Comparison of ENCODE assay signal across 9 mouse cellular contexts in genomic region chr13:21263910-21264309, GRCm38 (mm10). TPM values are rescaled to one million over a fixed set of nuclear protein-coding genes. Genes with fewer than 3 reads are reported as not detected.
DNase-seq lines count a peak whose midpoint lies in the region; ATAC-seq and TF ChIP-seq lines count a peak whose summit lies in the region.
"Had no signal": no experiment of that assay in that cellular context is flagged by ENCODE, and none has a peak within 500 bp of the region (broad histone marks: within the 10 kb centered on the region; RNA-seq: fewer than 3 reads in every experiment).

No protein-coding gene starts in this region.

- no peak for TF ChIP-seq CTCF in E14TG2a.4 (conservative IDR thresholded peaks at IDR 0.05; ENCODE audit: low read length)

- H3K9ac ChIP-seq in forebrain, embryonic 16.5 days (replicated peaks; ENCODE audit: low read depth, low read length): no peak overlapping the region
- peak overlapping the region; percentile 9; the same call in 1 of the 2 replicates for H3K9ac ChIP-seq in liver, embryonic 15.5 days

- ATAC-seq in erythroblast, adult 5-6 weeks (replicated peaks; ENCODE audit: low FRiP score, poor library complexity, severe bottlenecking): no peak
- ATAC-seq in forebrain, embryonic 16.5 days: no peak
- ATAC-seq in liver, embryonic 15.5 days (ENCODE audit: insufficient read depth): no peak

- peak overlapping the region; percentile 47 for H3K4me2 ChIP-seq in forebrain, embryonic 16.5 days (ENCODE audit: low read length)
- H3K4me2 ChIP-seq in liver, embryonic 15.5 days: peak overlapping the region; percentile 63

- WGBS in forebrain, embryonic 16.5 days: 4% methylated on average over 11 of the region's 11 CpGs
- WGBS in liver, embryonic 15.5 days (ENCODE audit: insufficient replicate concordance): 2% methylated on average over 11 of the region's 11 CpGs

- no peaks in the 10 kb centered on the region for H3K36me3 ChIP-seq in erythroblast, embryonic 14.5 days (ENCODE audit: control insufficient read depth)
- no peaks in the 10 kb centered on the region for H3K36me3 ChIP-seq in E14TG2a.4 (ENCODE audit: insufficient read depth, low read length)
- no peaks in the 10 kb centered on the region for H3K36me3 ChIP-seq in forebrain, embryonic 16.5 days (ENCODE audit: control insufficient read depth, insufficient read depth)
- no peaks in the 10 kb centered on the region for H3K36me3 ChIP-seq in liver, embryonic 15.5 days (replicated peaks)

- DNase-seq in urinary bladder, adult 2 months (ENCODE audit: low spot score): no peak
- DNase-seq in adrenal gland, adult 18-20 months (ENCODE audit: low spot score in 2 of 2): no peak
- no peak for DNase-seq in gastrocnemius, postnatal 4 days (ENCODE audit: low spot score in 2 of 2)
- DNase-seq: cerebellum, adult 9-11 months had no signal

- H3K4me3 ChIP-seq in erythroblast, embryonic 14.5 days (replicated peaks): peak overlapping the region; percentile 57
- peak overlapping the region; percentile 84 for H3K4me3 ChIP-seq in E14TG2a.4 (replicated peaks; ENCODE audit: low read length)
- peak overlapping the region; percentile 39 for H3K4me3 ChIP-seq in forebrain, embryonic 16.5 days (replicated peaks; ENCODE audit: low read length)
- peak overlapping the region; percentile 56 for H3K4me3 ChIP-seq in liver, embryonic 15.5 days (replicated peaks)

- H3K27ac ChIP-seq in forebrain, embryonic 16.5 days (ENCODE audit: low read length): no peak overlapping the region
- no peak overlapping the region for H3K27ac ChIP-seq in liver, embryonic 15.5 days (replicated peaks)

- no peaks in the 10 kb centered on the region for H3K9me3 ChIP-seq in erythroblast, embryonic 14.5 days (ENCODE audit: control insufficient read depth, low read length)
- H3K9me3 ChIP-seq in E14TG2a.4 (ENCODE audit: low read length): no peaks in the 10 kb centered on the region
- H3K9me3 ChIP-seq in forebrain, embryonic 16.5 days (ENCODE audit: control insufficient read depth, low read length): no peaks in the 10 kb centered on the region
- H3K9me3 ChIP-seq in liver, embryonic 15.5 days (replicated peaks): no peaks in the 10 kb centered on the region

- H3K4me1 ChIP-seq in erythroblast, embryonic 14.5 days (ENCODE audit: control insufficient read depth): peaks cover 35% of the 10 kb centered on the region
- peaks cover 62% of the 10 kb centered on the region for H3K4me1 ChIP-seq in E14TG2a.4 (replicated peaks; ENCODE audit: low read depth, low read length)
- H3K4me1 ChIP-seq in forebrain, embryonic 16.5 days (replicated peaks; ENCODE audit: control insufficient read depth, insufficient read depth, low read length): peaks cover 14% of the 10 kb centered on the region
- H3K4me1 ChIP-seq in liver, embryonic 15.5 days (replicated peaks): peaks cover 27% of the 10 kb centered on the region

- peaks cover 27% of the 10 kb centered on the region for H3K27me3 ChIP-seq in erythroblast, embryonic 14.5 days (ENCODE audit: control insufficient read depth)
- peaks cover 32% of the 10 kb centered on the region for H3K27me3 ChIP-seq in E14TG2a.4 (ENCODE audit: insufficient read depth, low read length)
- peaks cover 3% of the 10 kb centered on the region; the same call in 1 of the 2 replicates for H3K27me3 ChIP-seq in forebrain, embryonic 16.5 days (replicated peaks; ENCODE audit: control insufficient read depth, insufficient read depth, low read length)
- peaks cover 26% of the 10 kb centered on the region for H3K27me3 ChIP-seq in liver, embryonic 15.5 days

RNA-seq across cellular contexts. Expression of gene Gpx5, which starts 28.6 kb away (rescaled TPM):
- not detected in 2 replicates for polyA plus RNA-seq in erythroblast, embryonic 14.5 days (2012)
- not detected in 2 replicates for total RNA-seq in erythroblast, adult 5-6 weeks (2015; ENCODE audit: low replicate concordance)
- total RNA-seq in erythroblast, adult 5-6 weeks (2017; ENCODE audit: low replicate concordance): not detected in 2 replicates
- not detected in 2 replicates for polyA plus RNA-seq in forebrain, embryonic 16.5 days (2015; fragmentation: Nextera tagmentation; extraction: Ambion mirVana)
- not detected in 2 replicates for polyA plus RNA-seq in liver, embryonic 15.5 days (2015; fragmentation: Nextera tagmentation; extraction: Ambion mirVana)
- 0.10 TPM in 1 of 2 replicates, not detected in the other for polyA plus RNA-seq in urinary bladder, adult 2 months (2012; rRNA removed)
- not detected for total RNA-seq in adrenal gland, adult 18-20 months (2021)
- not detected for total RNA-seq in gastrocnemius, postnatal 4 days (2021)

RNA-seq across cellular contexts. Expression of gene Gpx6, which starts 48.0 kb away (rescaled TPM):
- polyA plus RNA-seq in erythroblast, embryonic 14.5 days (2012): not detected in 2 replicates
- not detected in 2 replicates for total RNA-seq in erythroblast, adult 5-6 weeks (2015; ENCODE audit: low replicate concordance)
- not detected in 2 replicates for total RNA-seq in erythroblast, adult 5-6 weeks (2017; ENCODE audit: low replicate concordance)
- not detected in 2 replicates for polyA plus RNA-seq in forebrain, embryonic 16.5 days (2015; fragmentation: Nextera tagmentation; extraction: Ambion mirVana)
- not detected in 2 replicates for polyA plus RNA-seq in liver, embryonic 15.5 days (2015; fragmentation: Nextera tagmentation; extraction: Ambion mirVana)
- not detected in 2 replicates for polyA plus RNA-seq in urinary bladder, adult 2 months (2012; rRNA removed)
- not detected for total RNA-seq in adrenal gland, adult 18-20 months (2021)
- total RNA-seq in gastrocnemius, postnatal 4 days (2021): not detected
